Mouse (Mus musculus): ENCODE data around the gene Olfr272. TPM values are rescaled to one million over a fixed set of nuclear protein-coding genes. Genes with fewer than 3 reads are reported as not detected.

Gene Olfr272
- total RNA-seq (2021): not detected
- long read RNA-seq, experiment 1: 0 reads
- long read RNA-seq, experiment 2: 0 reads

DNA sequence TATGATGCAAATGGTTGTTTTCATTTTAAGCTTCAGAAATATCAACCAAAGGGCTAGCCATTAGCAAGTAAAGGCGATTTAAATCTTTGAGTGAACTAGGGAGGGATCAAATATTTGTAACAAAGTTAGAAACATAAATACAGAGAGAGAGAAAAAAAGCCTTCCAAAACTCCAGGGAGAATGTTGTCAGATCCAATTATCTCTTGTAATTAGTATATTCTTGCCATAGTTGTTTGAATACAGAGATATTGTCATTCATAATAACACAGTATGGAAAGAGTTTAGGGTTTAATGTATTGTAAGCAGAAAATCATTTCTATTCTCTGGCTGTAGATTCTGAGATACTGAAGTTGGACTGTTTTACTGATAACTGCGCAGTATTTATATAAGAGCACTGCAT, at the start of gene Olfr272:
Gene Olfr272 (minus strand): TSS at position 101 of the 400 bp plus-strand sequence.
- no peak for DNase-seq

DNA sequence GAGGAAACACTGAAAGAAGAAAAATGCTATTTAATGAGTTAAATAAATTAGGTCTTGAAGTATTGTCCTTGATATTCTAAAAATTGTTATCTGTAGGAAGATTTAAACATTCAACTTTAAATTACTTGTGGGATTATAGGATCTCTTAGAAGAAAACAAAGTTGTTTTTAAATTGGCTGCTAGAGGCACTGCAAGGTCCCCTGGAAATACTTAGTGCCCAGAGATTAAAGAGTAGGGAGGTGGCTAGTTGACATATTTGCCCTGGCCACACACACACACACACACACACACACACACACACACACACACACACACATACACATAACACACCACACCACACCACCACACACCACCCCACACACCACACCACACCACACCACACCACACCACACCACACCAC, 45.3 kb upstream of the Olfr272 start, which contains the start of gene Olfr270:
Gene Olfr270 (plus strand): TSS at position 301 of the 400 bp plus-strand sequence.
- no peak for DNase-seq

DNA sequence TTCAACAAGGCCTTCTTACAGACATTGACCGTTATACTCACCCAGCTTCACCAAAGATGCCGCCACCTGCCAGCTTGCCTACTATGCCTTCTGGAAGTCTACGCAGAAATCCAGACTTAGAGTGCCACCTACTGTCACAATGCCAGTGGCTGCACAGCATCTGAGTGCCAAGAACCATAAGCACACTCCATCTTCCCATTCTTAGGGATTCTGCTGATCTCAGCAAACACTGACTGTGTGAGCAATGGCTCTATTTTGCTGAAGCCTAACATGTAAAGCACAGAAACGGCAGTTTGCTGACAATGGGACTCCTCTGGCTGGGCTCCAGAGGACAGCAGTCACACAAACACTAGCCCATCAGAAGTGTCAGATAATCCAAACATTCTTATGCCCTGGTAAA, 39.7 kb upstream of the Olfr272 start:
- no peak for DNase-seq

DNA sequence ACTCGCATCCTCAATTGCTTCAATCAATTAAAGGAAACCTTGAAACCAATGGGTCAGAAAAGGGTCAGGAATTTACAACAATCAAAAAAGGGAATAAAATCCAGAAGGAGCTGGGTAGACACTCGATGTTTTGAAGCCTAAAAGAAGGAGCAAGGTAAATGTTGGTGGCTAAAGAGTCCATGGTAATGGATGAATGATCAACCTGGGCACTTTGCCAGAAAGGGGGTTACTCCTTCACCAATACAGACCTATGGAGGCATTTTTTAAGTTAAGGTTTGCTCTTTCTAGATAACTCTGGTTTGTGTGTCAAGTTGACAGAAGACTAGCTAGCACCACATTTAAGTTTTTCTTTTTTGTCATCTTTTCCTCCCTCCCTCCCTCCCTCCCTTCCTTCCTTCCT, 30.0 kb upstream of the Olfr272 start:
- DNase-seq: no peak

- no peak for DNase-seq
Measured at GRCm38 (mm10) chr4:52946665-52947064, 27.7 kb upstream of the Olfr272 start.

DNA sequence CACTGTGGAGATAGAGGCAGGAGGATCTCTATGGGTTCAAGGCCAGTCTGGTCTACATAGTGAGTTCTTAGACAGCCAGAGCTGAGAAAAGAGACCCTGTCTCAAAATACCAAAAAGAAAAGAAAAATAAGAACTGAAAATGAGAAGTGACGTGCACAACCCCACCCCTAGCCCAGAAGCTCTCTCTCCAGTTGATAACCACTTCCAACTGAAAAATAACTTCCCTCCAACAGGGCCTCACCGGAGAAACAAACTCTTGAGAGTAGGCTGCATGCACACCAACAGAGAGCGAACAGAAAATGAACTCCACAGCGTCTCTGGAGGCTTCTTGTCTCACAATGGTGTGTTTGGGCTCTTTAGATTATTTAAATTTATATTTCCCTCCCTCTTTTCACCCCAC, 11.5 kb upstream of the Olfr272 start:
- DNase-seq: no peak

DNA sequence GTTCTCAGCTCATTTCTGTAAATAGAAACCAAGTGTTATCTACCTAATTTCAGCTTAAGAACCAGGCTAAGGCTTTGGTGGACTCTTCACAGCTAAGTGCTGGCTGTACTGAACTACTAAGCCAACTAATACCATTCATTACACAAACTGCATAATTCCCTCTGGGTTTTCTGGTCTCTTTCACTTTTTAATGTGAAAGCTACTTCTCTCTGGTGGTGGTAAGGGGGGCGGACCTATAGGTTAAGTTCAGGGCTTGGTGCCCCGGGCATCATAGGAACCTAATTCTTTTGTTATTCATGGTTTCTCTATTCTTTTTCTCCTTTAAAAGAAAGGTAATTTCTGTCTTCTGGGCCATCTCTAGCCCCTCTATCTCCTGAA, 1.7 kb downstream of the Olfr272 start:
- DNase-seq: no peak

- DNase-seq: no peak
Measured at GRCm38 (mm10) chr4:52916659-52917310, 2.2 kb downstream of the Olfr272 start.

DNA sequence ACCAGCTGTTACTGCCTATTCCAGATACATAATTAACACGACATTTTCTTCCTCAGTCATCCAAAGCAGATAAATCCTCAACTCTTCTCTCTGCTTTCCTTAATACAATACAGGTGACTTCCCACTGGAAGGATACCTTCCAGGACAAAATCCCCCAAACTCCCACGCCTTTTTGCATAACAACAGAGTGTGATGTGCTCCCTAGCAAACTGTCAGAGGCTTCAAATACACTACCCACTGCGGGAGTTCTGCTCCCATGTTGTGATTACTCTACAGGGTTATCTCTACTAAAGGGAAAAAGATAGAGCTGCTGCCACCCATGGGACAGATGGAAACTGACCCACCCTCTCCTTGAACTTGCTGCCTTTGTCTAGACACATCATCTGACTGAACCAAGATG, 6.6 kb downstream of the Olfr272 start:
- DNase-seq: no peak

DNA sequence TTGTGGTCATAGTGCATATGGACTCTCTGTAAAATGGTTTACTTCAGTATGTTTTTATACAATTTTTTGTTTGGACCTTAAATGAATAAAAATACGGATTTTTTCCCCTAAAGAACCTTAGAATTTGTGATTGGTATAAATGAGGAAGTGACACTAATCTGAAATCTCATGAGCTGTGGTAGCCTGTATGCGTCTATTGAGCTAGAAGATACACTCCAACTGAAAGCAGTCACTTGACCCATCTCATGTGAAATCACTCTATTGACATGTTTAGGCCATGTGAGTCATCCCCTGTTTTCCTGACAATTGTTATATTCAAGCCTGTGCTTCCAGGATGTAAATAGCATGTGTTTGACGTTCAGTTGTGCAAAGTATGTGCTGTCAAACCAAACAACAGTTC, 9.4 kb downstream of the Olfr272 start:
- DNase-seq: no peak

DNA sequence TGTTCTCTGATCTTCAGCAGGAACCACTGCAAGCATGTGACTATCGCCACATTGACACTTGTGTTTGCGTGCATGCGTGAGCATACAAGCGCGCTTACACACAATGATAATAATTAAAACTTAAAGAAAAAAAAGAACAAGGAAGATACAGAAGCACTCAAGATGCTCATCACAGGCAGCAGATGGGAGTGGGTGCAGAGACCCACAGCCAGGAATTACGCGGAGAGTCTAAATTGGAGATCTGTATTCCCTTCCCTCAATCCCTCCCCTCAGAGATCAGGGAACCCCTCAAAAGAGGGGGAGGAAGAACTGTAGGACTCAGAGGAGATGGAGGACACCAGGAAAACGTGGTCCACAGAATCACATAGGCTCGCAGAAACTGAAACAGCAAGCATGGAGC, 54.8 kb downstream of the Olfr272 start:
- DNase-seq: no peak

Other genes with a start within 250 kb of the Olfr272 start
- not detected for gene Olfr275, start 104.6 kb downstream of the Olfr272 start, total RNA-seq (2021)
- not detected for gene Olfr273, start 59.9 kb downstream of the Olfr272 start, total RNA-seq (2021)
- gene Olfr270, start 45.4 kb upstream of the Olfr272 start, total RNA-seq (2021): not detected
- gene Nipsnap3a, start 70.1 kb upstream of the Olfr272 start, total RNA-seq (2021): not detected
- gene Nipsnap3b, start 92.7 kb upstream of the Olfr272 start, total RNA-seq (2021): 10 to 100 TPM in 1 of 2 experiments, 1 to 10 TPM in 1; 9.6 to 11.6 TPM
- 10 to 100 TPM; 13.8 to 18.3 TPM for gene Abca1, start 240.7 kb upstream of the Olfr272 start, total RNA-seq (2021)

All from gastrocnemius, postnatal 10 days (tissue).